Mouse (Mus musculus) olfactory bulb, adult 2 months (tissue): ENCODE measurements at regions not wholly inside any gene's neighbourhood (a gene's known extent, or its start where the extent isn't known, plus 50 kb on each side); places are given as distances from the start of the nearest gene placed in this dataset.

Experiments used
- CTCF ChIP-seq: fragments of 200-500 bp; IDR thresholded peaks from 2 replicates; pipeline ENCODE4 v1.5.1; 2012; ENCODE audit warnings: low read depth, mild to moderate bottlenecking, low read length, moderate library complexity; ENCODE audit not compliant: insufficient read depth
- POLR2A ChIP-seq: fragments of 200-500 bp; IDR thresholded peaks from 2 replicates; pipeline ENCODE4 v1.6.1; 2012; ENCODE audit warnings: mild to moderate bottlenecking, low read depth, low read length, moderate library complexity; ENCODE audit not compliant: insufficient read depth

DNA sequence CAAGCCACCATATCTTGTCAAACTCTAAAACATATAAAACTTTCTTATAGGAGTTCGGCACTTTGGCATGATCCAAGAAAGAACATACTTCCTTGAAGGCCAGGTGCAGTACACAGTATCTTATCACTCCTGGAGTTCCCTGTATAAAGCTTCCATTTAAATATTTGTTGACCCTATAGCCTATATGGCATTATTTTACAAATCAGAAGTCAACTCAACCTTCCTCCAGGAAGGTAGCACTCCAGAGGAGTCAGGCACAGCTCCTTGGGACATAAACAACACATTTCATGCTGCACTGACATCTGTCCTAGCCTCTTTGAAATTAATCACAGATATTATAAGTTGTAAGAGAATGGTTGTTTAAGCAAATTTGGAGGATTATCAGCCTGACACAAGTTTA is 252.5 kb upstream of the Usp25 start:
- no peak for TF ChIP-seq POLR2A
- no peak for TF ChIP-seq CTCF
